Mouse (Mus musculus) lung, postnatal 0 days (tissue): ENCODE results near the gene Ptp4a2. TPM values are rescaled to one million over a fixed set of nuclear protein-coding genes. Genes with fewer than 3 reads are reported as not detected.
A peak's percentile ranks its signal among the peaks of the same experiment; 100 is the strongest.

ENCODE experiments used
- ATAC-seq: fragments of 200-750 bp; cut with Nextera tagmentation; 2 replicates; pipeline ENCODE4 v1.8.0; 2017; ENCODE audit warnings: moderate library complexity
- DNase-seq: peaks from one replicate; pipeline ENCODE4 v3.0.0-alpha.2; 2016; ENCODE audit warnings: low spot score
- H3K27ac ChIP-seq: fragments of 300-500 bp; sonication (generic); 2 replicates; pipeline ENCODE4 v1.5.1; 2014; ENCODE audit warnings: antibody characterized with exemption, mild to moderate bottlenecking, low read length, mixed read lengths
- H3K27me3 ChIP-seq: fragments of 300-500 bp; sonication (generic); replicated peaks from 2 replicates; pipeline ENCODE4 v1.6.1; 2014; ENCODE audit warnings: low read length, mixed read lengths; ENCODE audit not compliant: insufficient read depth
- H3K36me3 ChIP-seq: fragments of 300-500 bp; sonication (generic); 2 replicates; pipeline ENCODE4 v1.6.1; 2014; ENCODE audit warnings: low read length, mixed read lengths; ENCODE audit not compliant: insufficient read depth
- H3K4me1 ChIP-seq: fragments of 300-500 bp; sonication (generic); 2 replicates; pipeline ENCODE4 v1.6.1; 2014; ENCODE audit warnings: antibody characterized with exemption, low read depth, low read length, mixed read lengths; ENCODE audit not compliant: insufficient read depth
- H3K4me2 ChIP-seq: fragments of 300-500 bp; sonication (generic); replicated peaks from 2 replicates; pipeline ENCODE4 v1.6.1; 2014; ENCODE audit warnings: low read depth, mild to moderate bottlenecking, low read length, moderate library complexity, mixed read lengths
- H3K4me3 ChIP-seq: fragments of 300-500 bp; sonication (generic); 2 replicates; pipeline ENCODE4 v1.5.1; 2014; ENCODE audit warnings: low read depth, low read length
- H3K9ac ChIP-seq: fragments of 300-500 bp; sonication (generic); replicated peaks from 2 replicates; pipeline ENCODE4 v1.6.1; 2014; ENCODE audit warnings: low read depth, mild to moderate bottlenecking
- H3K9me3 ChIP-seq: fragments of 300-500 bp; sonication (generic); 2 replicates; pipeline ENCODE4 v1.6.1; 2016; ENCODE audit warnings: low read length, mixed read lengths
- CTCF ChIP-seq: IDR thresholded peaks from 2 replicates; pipeline ENCODE4 v1.5.1; 2016; ENCODE audit warnings: antibody characterized with exemption, mild to moderate bottlenecking
- EP300 ChIP-seq: IDR thresholded peaks from 2 replicates; pipeline ENCODE4 v1.6.1; 2016; ENCODE audit warnings: antibody characterized with exemption, mild to moderate bottlenecking, control low read depth
- WGBS: fragments of 180-500 bp; shearing (Covaris S2); extraction: QIAGEN DNeasy Blood & Tissue Kit; methylation state at CpG from one replicate; pipeline ENCODE4 v1.1.7; 2014; 5-methylcytosine and 5-hydroxymethylcytosine counted together
- polyA plus RNA-seq: library from polyadenylated mRNA; unstranded; fragments of >200 nt; fragmentation: Nextera tagmentation; extraction: Ambion mirVana; gene quantifications from 2 replicates; pipeline ENCODE4 v1.2.1, GENCODE M21; 2015

Gene Ptp4a2
- polyA plus RNA-seq, 1 experiment from 2014 or later = 318 TPM

GRCm38 (mm10) chr4:129853996-129854395, 43.0 kb downstream of the Ptp4a2 start:
- ATAC-seq (no peak), DNase-seq (no peak)
- H3K4me2 ChIP-seq = no peak overlapping the region
- H3K9ac ChIP-seq = no peak overlapping the region
- H3K27me3 ChIP-seq = no peaks in the 10 kb centered on the region
- 0 out of 2 replicates have a peak, but pooled peaks have one; percentile 2 for TF ChIP-seq CTCF
- TF ChIP-seq EP300 = no peak
- H3K4me1 ChIP-seq = no peaks in the 10 kb centered on the region
- H3K9me3 ChIP-seq = no peaks in the 10 kb centered on the region
- H3K4me3 ChIP-seq = no peak overlapping the region
- H3K36me3 ChIP-seq = 0 out of 2 replicates have a peak, but pooled peaks cover 3% of the 10 kb centered on the region
- H3K27ac ChIP-seq = no peak overlapping the region
- WGBS = 80% methylated on average over 3 of the region's 3 CpGs

DNA sequence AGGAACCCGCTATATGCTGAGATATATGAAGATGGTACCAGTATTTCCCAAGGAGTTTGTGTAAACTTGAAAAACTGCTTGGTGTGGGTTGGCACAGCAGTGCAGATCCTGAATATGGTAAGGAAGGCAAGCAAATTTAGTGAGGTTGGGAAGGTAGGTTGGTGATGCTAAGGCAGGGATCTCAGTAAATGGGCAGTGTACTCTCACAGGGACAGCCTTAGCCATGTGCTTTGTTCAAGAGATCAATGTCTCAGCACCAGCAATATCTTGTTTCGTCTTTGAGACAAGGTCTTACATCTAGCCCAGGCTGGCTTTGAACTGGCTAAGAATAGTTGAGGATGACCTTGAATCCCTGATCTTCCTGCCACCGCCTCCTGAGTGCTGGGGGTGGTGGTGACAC, 43.6 kb downstream of the Ptp4a2 start:
- H3K4me1 ChIP-seq = no peaks in the 10 kb centered on the region
- H3K9ac ChIP-seq = no peak overlapping the region
- DNase-seq (no peak), ATAC-seq (no peak)
- H3K9me3 ChIP-seq = no peaks in the 10 kb centered on the region
- H3K36me3 ChIP-seq = 0 out of 2 replicates have a peak, but pooled peaks cover 3% of the 10 kb centered on the region
- no peak overlapping the region for H3K4me2 ChIP-seq
- no peak overlapping the region for H3K27ac ChIP-seq
- H3K4me3 ChIP-seq = no peak overlapping the region
- 72% methylated on average over 3 of the region's 3 CpGs for WGBS
- TF ChIP-seq EP300 = no peak
- TF ChIP-seq CTCF = no peak
- H3K27me3 ChIP-seq = no peaks in the 10 kb centered on the region

DNA sequence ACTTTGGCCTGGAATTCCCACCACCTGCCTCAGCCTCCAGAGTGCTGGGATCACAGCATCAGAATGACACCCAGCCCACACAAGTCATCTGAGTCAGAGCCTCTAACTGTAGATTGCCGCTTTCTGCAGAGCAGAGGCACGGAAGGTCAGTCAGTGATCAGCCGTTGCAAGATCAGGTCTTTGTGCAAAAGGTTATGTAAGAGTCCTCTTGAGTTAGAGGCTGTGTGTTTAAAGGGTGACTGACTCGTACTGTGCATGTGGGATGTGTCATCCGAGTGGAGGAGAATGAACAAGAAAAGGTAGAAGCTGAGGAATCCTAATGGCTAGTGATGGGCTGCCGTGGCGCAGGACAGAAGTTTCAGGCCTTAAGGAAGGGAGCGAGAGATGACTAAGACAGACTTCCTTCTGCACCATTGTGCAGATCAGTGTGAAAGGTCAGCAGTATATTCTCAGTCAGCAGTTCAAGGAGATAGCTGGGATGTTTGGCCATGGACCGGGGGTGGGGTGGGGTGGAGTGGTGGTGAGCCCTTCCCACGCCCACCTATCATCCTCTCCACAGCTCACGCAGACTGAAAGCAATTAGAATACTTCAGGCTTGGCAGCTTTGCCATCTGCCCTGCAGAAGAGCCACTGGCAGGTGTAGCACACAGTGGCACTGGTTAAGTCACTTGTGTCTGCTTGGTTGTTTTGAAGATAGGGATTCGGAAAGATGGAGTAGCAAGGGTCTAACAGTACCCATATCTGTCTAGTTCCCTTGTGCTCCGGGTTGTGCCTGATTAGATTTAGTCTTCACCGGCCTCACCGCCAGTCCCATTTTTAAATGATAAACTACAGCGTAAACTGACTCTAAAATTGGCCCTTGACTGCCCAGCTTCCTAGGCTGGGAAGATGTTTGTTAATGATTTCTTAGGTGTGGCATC, 44.3 kb downstream of the Ptp4a2 start:
- Histone ChIP-seq H3K4me2 (no peak overlapping the region), H3K36me3 (0 out of 2 replicates have a peak, but pooled peaks cover 3% of the 10 kb centered on the region), H3K27me3 (no peaks in the 10 kb centered on the region), H3K4me1 (no peaks in the 10 kb centered on the region), H3K4me3 (no peak overlapping the region), H3K9ac (no peak overlapping the region), H3K9me3 (no peaks in the 10 kb centered on the region), H3K27ac (no peak overlapping the region)
- ATAC-seq (peak; percentile 30; the same call in 1 of the 2 replicates), DNase-seq (peak; percentile 45)
- no peak for TF ChIP-seq EP300
- TF ChIP-seq CTCF = no peak
- 46% methylated on average over 16 of the region's 16 CpGs for WGBS

GRCm38 (mm10) chr4:129860456-129860855, 49.4 kb downstream of the Ptp4a2 start:
- no peak overlapping the region for H3K4me2 ChIP-seq
- H3K9me3 ChIP-seq = no peaks in the 10 kb centered on the region
- H3K9ac ChIP-seq = no peak overlapping the region
- H3K27me3 ChIP-seq = no peaks in the 10 kb centered on the region
- DNase-seq (no peak), ATAC-seq (no peak)
- H3K4me3 ChIP-seq = no peak overlapping the region
- TF ChIP-seq EP300 (no peak), CTCF (no peak)
- no peak overlapping the region for H3K27ac ChIP-seq
- WGBS = 85% methylated on average over 9 of the region's 9 CpGs
- no peaks in the 10 kb centered on the region for H3K4me1 ChIP-seq
- H3K36me3 ChIP-seq = no peaks in the 10 kb centered on the region

- Histone ChIP-seq H3K27me3 (no peaks in the 10 kb centered on the region), H3K4me2 (no peak overlapping the region), H3K4me3 (no peak overlapping the region), H3K36me3 (no peaks in the 10 kb centered on the region), H3K4me1 (no peaks in the 10 kb centered on the region), H3K27ac (no peak overlapping the region), H3K9me3 (no peaks in the 10 kb centered on the region), H3K9ac (no peak overlapping the region)
- TF ChIP-seq EP300 (no peak), CTCF (no peak)
- DNase-seq (peak; percentile 14), ATAC-seq (no peak)
- WGBS = 63% methylated on average over 8 of the region's 8 CpGs
These were observed 50.4 kb downstream of the Ptp4a2 start for GRCm38 (mm10) chr4:129861400-129861799.

GRCm38 (mm10) chr4:129862357-129862756, 51.3 kb downstream of the Ptp4a2 start:
- no peaks in the 10 kb centered on the region for H3K4me1 ChIP-seq
- no peak overlapping the region for H3K9ac ChIP-seq
- ATAC-seq (no peak), DNase-seq (no peak)
- no peak overlapping the region for H3K4me3 ChIP-seq
- WGBS = 93% methylated on average over 3 of the region's 3 CpGs
- H3K4me2 ChIP-seq = no peak overlapping the region
- H3K9me3 ChIP-seq = no peaks in the 10 kb centered on the region
- no peak for TF ChIP-seq EP300
- no peak for TF ChIP-seq CTCF
- no peaks in the 10 kb centered on the region for H3K27me3 ChIP-seq
- no peaks in the 10 kb centered on the region for H3K36me3 ChIP-seq
- no peak overlapping the region for H3K27ac ChIP-seq
